Mouse (Mus musculus) neural tube, embryonic 12.5 days (tissue): ENCODE measurements around the gene Fkbp6. TPM values are rescaled to one million over a fixed set of nuclear protein-coding genes. Genes with fewer than 3 reads are reported as not detected.

Experiments used
- ATAC-seq: fragments of 200-750 bp; cut with Nextera tagmentation; 2 replicates; pipeline ENCODE4 v1.8.0; 2017; ENCODE audit warnings: low read depth, mild to moderate bottlenecking, moderate TSS enrichment, moderate library complexity; ENCODE audit not compliant: low FRiP score
- H3K27ac ChIP-seq: fragments of 300-500 bp; sonication (generic); 2 replicates; pipeline ENCODE4 v1.5.1; 2016
- H3K27me3 ChIP-seq: fragments of 300-500 bp; sonication (generic); replicated peaks from 2 replicates; pipeline ENCODE4 v1.6.1; 2016; ENCODE audit warnings: mild to moderate bottlenecking
- H3K36me3 ChIP-seq: fragments of 300-500 bp; sonication (generic); 2 replicates; pipeline ENCODE4 v1.6.1; 2016; ENCODE audit warnings: mild to moderate bottlenecking
- H3K4me1 ChIP-seq: fragments of 300-500 bp; sonication (generic); 2 replicates; pipeline ENCODE4 v1.6.1; 2016
- H3K4me2 ChIP-seq: fragments of 300-500 bp; sonication (generic); replicated peaks from 2 replicates; pipeline ENCODE4 v1.6.1; 2016; ENCODE audit warnings: mild to moderate bottlenecking
- H3K4me3 ChIP-seq: fragments of 300-500 bp; sonication (generic); 2 replicates; pipeline ENCODE4 v1.5.1; 2016
- H3K9ac ChIP-seq: fragments of 300-500 bp; sonication (generic); 2 replicates; pipeline ENCODE4 v1.6.1; 2016; ENCODE audit warnings: mild to moderate bottlenecking
- H3K9me3 ChIP-seq: fragments of 300-500 bp; sonication (generic); 2 replicates; pipeline ENCODE4 v1.6.1; 2016; ENCODE audit warnings: mild to moderate bottlenecking
- WGBS: fragments of 180-500 bp; shearing (Covaris S2); methylation state at CpG from one replicate; pipeline ENCODE4 v1.1.7; 2016; 5-methylcytosine and 5-hydroxymethylcytosine counted together
- polyA plus RNA-seq: library from polyadenylated mRNA; unstranded; fragments of >200 nt; fragmentation: Nextera tagmentation; extraction: Ambion mirVana; gene quantifications from 2 replicates; pipeline ENCODE4 v1.2.1, GENCODE M21; 2016

The Fkbp6 gene
- polyA plus RNA-seq, 1 experiment from 2014 or later = not detected

- H3K9ac ChIP-seq = no peak overlapping the region
- WGBS = 75% methylated on average over 4 of the region's 4 CpGs
- H3K27me3 ChIP-seq = 0 out of 2 replicates have a peak, but pooled peaks cover 3% of the 10 kb centered on the region
- H3K27ac ChIP-seq = no peak overlapping the region
- ATAC-seq = no peak
- H3K4me1 ChIP-seq = no peaks in the 10 kb centered on the region
- H3K9me3 ChIP-seq = 0 out of 2 replicates have a peak, but pooled peaks cover 3% of the 10 kb centered on the region
- H3K4me2 ChIP-seq = no peak overlapping the region
- no peak overlapping the region for H3K4me3 ChIP-seq
- no peaks in the 10 kb centered on the region for H3K36me3 ChIP-seq
These were observed 2.3 kb downstream of the Fkbp6 start for GRCm38 (mm10) chr5:135347511-135348011.

- no peak overlapping the region for H3K4me2 ChIP-seq
- no peaks in the 10 kb centered on the region for H3K36me3 ChIP-seq
- no peak overlapping the region for H3K27ac ChIP-seq
- no peak overlapping the region for H3K9ac ChIP-seq
- H3K9me3 ChIP-seq = 0 out of 2 replicates have a peak, but pooled peaks cover 3% of the 10 kb centered on the region
- 34% methylated on average over 1 of the region's 1 CpGs for WGBS
- H3K4me1 ChIP-seq = no peaks in the 10 kb centered on the region
- no peaks in the 10 kb centered on the region for H3K27me3 ChIP-seq
- H3K4me3 ChIP-seq = no peak overlapping the region
- ATAC-seq = no peak
These were observed 3.4 kb downstream of the Fkbp6 start for GRCm38 (mm10) chr5:135346430-135346829.

GRCm38 (mm10) chr5:135345989-135346388 is 3.9 kb downstream of the Fkbp6 start:
- WGBS = 76% methylated on average over 7 of the region's 7 CpGs

GRCm38 (mm10) chr5:135337575-135337974 is 12.3 kb downstream of the Fkbp6 start:
- Histone ChIP-seq H3K4me2 (no peak overlapping the region), H3K9ac (no peak overlapping the region), H3K4me1 (no peaks in the 10 kb centered on the region), H3K27ac (no peak overlapping the region), H3K27me3 (no peaks in the 10 kb centered on the region), H3K36me3 (no peaks in the 10 kb centered on the region), H3K4me3 (no peak overlapping the region), H3K9me3 (no peaks in the 10 kb centered on the region)
- 70% methylated on average over 3 of the region's 3 CpGs for WGBS
- ATAC-seq = no peak

More at GRCm38 (mm10) chr5:135345989-135346388, 3.9 kb downstream of the Fkbp6 start:
- ATAC-seq = no peak
- Histone ChIP-seq H3K9ac (no peak overlapping the region), H3K9me3 (0 out of 2 replicates have a peak, but pooled peaks cover 3% of the 10 kb centered on the region), H3K27me3 (no peaks in the 10 kb centered on the region), H3K36me3 (no peaks in the 10 kb centered on the region), H3K4me2 (no peak overlapping the region), H3K27ac (no peak overlapping the region), H3K4me1 (no peaks in the 10 kb centered on the region), H3K4me3 (no peak overlapping the region)

- 87% methylated on average over 6 of the region's 6 CpGs for WGBS
These were observed 18.7 kb downstream of the Fkbp6 start for GRCm38 (mm10) chr5:135331161-135331560.

GRCm38 (mm10) chr5:135330201-135330600 is 19.6 kb downstream of the Fkbp6 start:
- no peak for ATAC-seq
- H3K27me3 ChIP-seq = no peaks in the 10 kb centered on the region
- 86% methylated on average over 5 of the region's 5 CpGs for WGBS
- no peaks in the 10 kb centered on the region for H3K36me3 ChIP-seq
- no peak overlapping the region for H3K4me3 ChIP-seq
- H3K27ac ChIP-seq = no peak overlapping the region
- no peaks in the 10 kb centered on the region for H3K9me3 ChIP-seq
- no peak overlapping the region for H3K9ac ChIP-seq
- H3K4me1 ChIP-seq = no peaks in the 10 kb centered on the region
- no peak overlapping the region for H3K4me2 ChIP-seq

More at GRCm38 (mm10) chr5:135331161-135331560, 18.7 kb downstream of the Fkbp6 start:
- no peak overlapping the region for H3K4me2 ChIP-seq
- H3K4me1 ChIP-seq = no peaks in the 10 kb centered on the region
- no peaks in the 10 kb centered on the region for H3K9me3 ChIP-seq
- H3K4me3 ChIP-seq = no peak overlapping the region
- no peaks in the 10 kb centered on the region for H3K27me3 ChIP-seq
- no peaks in the 10 kb centered on the region for H3K36me3 ChIP-seq
- no peak overlapping the region for H3K9ac ChIP-seq
- ATAC-seq = no peak
- no peak overlapping the region for H3K27ac ChIP-seq

- Histone ChIP-seq H3K27ac (no peak overlapping the region), H3K9ac (no peak overlapping the region), H3K4me1 (no peaks in the 10 kb centered on the region), H3K9me3 (no peaks in the 10 kb centered on the region), H3K4me3 (no peak overlapping the region), H3K36me3 (no peaks in the 10 kb centered on the region), H3K4me2 (no peak overlapping the region), H3K27me3 (no peaks in the 10 kb centered on the region)
- ATAC-seq = no peak
- 85% methylated on average over 4 of the region's 4 CpGs for WGBS
These were observed 20.4 kb downstream of the Fkbp6 start for GRCm38 (mm10) chr5:135329471-135329870.

GRCm38 (mm10) chr5:135326121-135326659 is 23.7 kb downstream of the Fkbp6 start:
- H3K4me3 ChIP-seq = no peak overlapping the region
- no peaks in the 10 kb centered on the region for H3K36me3 ChIP-seq
- no peak for ATAC-seq
- H3K4me1 ChIP-seq = no peaks in the 10 kb centered on the region
- H3K27ac ChIP-seq = no peak overlapping the region
- 13% methylated on average over 3 of the region's 3 CpGs for WGBS
- no peak overlapping the region for H3K4me2 ChIP-seq
- no peaks in the 10 kb centered on the region for H3K9me3 ChIP-seq
- H3K27me3 ChIP-seq = no peaks in the 10 kb centered on the region
- H3K9ac ChIP-seq = no peak overlapping the region

- ATAC-seq = no peak
- no peaks in the 10 kb centered on the region for H3K4me1 ChIP-seq
- H3K9me3 ChIP-seq = no peaks in the 10 kb centered on the region
- WGBS = 93% methylated on average over 1 of the region's 1 CpGs
- no peaks in the 10 kb centered on the region for H3K36me3 ChIP-seq
- no peaks in the 10 kb centered on the region for H3K27me3 ChIP-seq
- no peak overlapping the region for H3K4me3 ChIP-seq
- H3K4me2 ChIP-seq = no peak overlapping the region
- no peak overlapping the region for H3K27ac ChIP-seq
- H3K9ac ChIP-seq = no peak overlapping the region
These were observed 27.6 kb downstream of the Fkbp6 start for GRCm38 (mm10) chr5:135322197-135322596.

GRCm38 (mm10) chr5:135319856-135320255 is 30.0 kb downstream of the Fkbp6 start:
- no peaks in the 10 kb centered on the region for H3K36me3 ChIP-seq
- no peaks in the 10 kb centered on the region for H3K9me3 ChIP-seq
- H3K4me1 ChIP-seq = no peaks in the 10 kb centered on the region
- 80% methylated on average over 2 of the region's 2 CpGs for WGBS
- no peak overlapping the region for H3K4me3 ChIP-seq
- no peak for ATAC-seq
- H3K4me2 ChIP-seq = no peak overlapping the region
- no peaks in the 10 kb centered on the region for H3K27me3 ChIP-seq
- H3K27ac ChIP-seq = no peak overlapping the region
- H3K9ac ChIP-seq = no peak overlapping the region

- Histone ChIP-seq H3K9ac (no peak overlapping the region), H3K27ac (no peak overlapping the region), H3K27me3 (no peaks in the 10 kb centered on the region), H3K9me3 (no peaks in the 10 kb centered on the region), H3K4me3 (no peak overlapping the region), H3K4me1 (no peaks in the 10 kb centered on the region), H3K4me2 (no peak overlapping the region), H3K36me3 (no peaks in the 10 kb centered on the region)
- 74% methylated on average over 3 of the region's 3 CpGs for WGBS
- no peak for ATAC-seq
These were observed 33.7 kb downstream of the Fkbp6 start for GRCm38 (mm10) chr5:135316177-135316576.

GRCm38 (mm10) chr5:135306321-135306965 is 43.4 kb downstream of the Fkbp6 start:
- Histone ChIP-seq H3K27ac (no peak overlapping the region), H3K27me3 (no peaks in the 10 kb centered on the region), H3K4me3 (no peak overlapping the region), H3K4me1 (no peaks in the 10 kb centered on the region), H3K9ac (no peak overlapping the region), H3K36me3 (no peaks in the 10 kb centered on the region), H3K4me2 (no peak overlapping the region), H3K9me3 (no peaks in the 10 kb centered on the region)
- ATAC-seq = no peak
- 37% methylated on average over 10 of the region's 10 CpGs for WGBS

- H3K36me3 ChIP-seq = no peaks in the 10 kb centered on the region
- H3K4me3 ChIP-seq = no peak overlapping the region
- 85% methylated on average over 3 of the region's 3 CpGs for WGBS
- H3K9me3 ChIP-seq = no peaks in the 10 kb centered on the region
- no peak overlapping the region for H3K4me2 ChIP-seq
- H3K9ac ChIP-seq = no peak overlapping the region
- H3K4me1 ChIP-seq = no peaks in the 10 kb centered on the region
- H3K27ac ChIP-seq = no peak overlapping the region
- H3K27me3 ChIP-seq = no peaks in the 10 kb centered on the region
- ATAC-seq = no peak
These were observed 47.4 kb downstream of the Fkbp6 start for GRCm38 (mm10) chr5:135302454-135302853.
